Mouse (Mus musculus) left cerebral cortex, postnatal 25 days (tissue): ENCODE data around the gene Asb1. TPM values are rescaled to one million over a fixed set of nuclear protein-coding genes. Genes with fewer than 3 reads are reported as not detected.

Source experiments
- DNase-seq, 2 experiments: peaks; one replicate each; pipeline ENCODE4 v3.0.0; 2022; ENCODE audit warnings: low spot score in 2 of 2, mixed read lengths in 1 of 2
- intact Hi-C: fragments of 180-260 bp; cut with DNase I; formaldehyde crosslinking; loops from one replicate; pipeline ENCODE4 v1.15.1; 2025
- total RNA-seq, 2 experiments: library from RNA; stranded (reverse); gene quantifications; 2 replicates each; pipeline ENCODE4 v1.2.3; 2021

Asb1 gene
- total RNA-seq, 2 experiments from 2014 or later: 41.7 to 42.4 TPM

- no peak for DNase-seq
- intact Hi-C loops: no loop called here
Observed at GRCm38 (mm10) chr1:91541042-91541592, 773 bp downstream of the Asb1 start.

- no peak for DNase-seq
- intact Hi-C loops: no loop called here
Observed at GRCm38 (mm10) chr1:91543974-91544373, 3.6 kb downstream of the Asb1 start.

- DNase-seq: no peak
- intact Hi-C loops: no loop called here
Observed at GRCm38 (mm10) chr1:91545226-91545625, 4.9 kb downstream of the Asb1 start.

GRCm38 (mm10) chr1:91547567-91547966, 7.2 kb downstream of the Asb1 start:
- intact Hi-C loops: no loop called here
- no peak for DNase-seq

GRCm38 (mm10) chr1:91549073-91549472, 8.7 kb downstream of the Asb1 start:
- intact Hi-C loops: no loop called here
- no peak for DNase-seq

- intact Hi-C loops: no loop called here
- DNase-seq: no peak
Observed at GRCm38 (mm10) chr1:91557099-91557498, 16.8 kb downstream of the Asb1 start.

GRCm38 (mm10) chr1:91561226-91561625, 20.9 kb downstream of the Asb1 start:
- intact Hi-C loops: no loop called here
- DNase-seq: no peak

GRCm38 (mm10) chr1:91562977-91563590, 22.7 kb downstream of the Asb1 start:
- DNase-seq: no peak
- intact Hi-C loops: no loop called here

GRCm38 (mm10) chr1:91564004-91564403, 23.7 kb downstream of the Asb1 start:
- intact Hi-C loops: no loop called here
- no peak for DNase-seq

GRCm38 (mm10) chr1:91564598-91564997, 24.3 kb downstream of the Asb1 start:
- no peak for DNase-seq
- intact Hi-C loops: no loop called here

GRCm38 (mm10) chr1:91567269-91567668, 26.9 kb downstream of the Asb1 start:
- intact Hi-C loops: no loop called here
- DNase-seq: no peak

- DNase-seq: no peak
- intact Hi-C loops: loop anchor here (10.0 kb wide), 1 partner anchor 302 kb away; no protein-coding TSS in a partner anchor
Observed at GRCm38 (mm10) chr1:91572458-91572857, 32.1 kb downstream of the Asb1 start.

- DNase-seq: peak; percentile 46 to 71
- intact Hi-C loops: loop anchor here (1.0 to 10.0 kb wide), 2 partner anchors 181 to 301 kb away; no protein-coding TSS in a partner anchor
Observed at GRCm38 (mm10) chr1:91574208-91574607, 33.9 kb downstream of the Asb1 start.

GRCm38 (mm10) chr1:91577883-91578517, 37.7 kb downstream of the Asb1 start:
- no peak for DNase-seq
- intact Hi-C loops: loop anchor here (10.0 kb wide), 1 partner anchor 297 kb away; no protein-coding TSS in a partner anchor

GRCm38 (mm10) chr1:91580503-91580902, 40.2 kb downstream of the Asb1 start:
- intact Hi-C loops: no loop called here
- DNase-seq: no peak

GRCm38 (mm10) chr1:91581206-91581605, 40.9 kb downstream of the Asb1 start:
- intact Hi-C loops: no loop called here
- DNase-seq: no peak

GRCm38 (mm10) chr1:91584969-91585835, 44.9 kb downstream of the Asb1 start:
- DNase-seq: no peak
- intact Hi-C loops: no loop called here

- intact Hi-C loops: no loop called here
Observed at GRCm38 (mm10) chr1:91589738-91590137, 49.4 kb downstream of the Asb1 start.

GRCm38 (mm10) chr1:91595521-91596020, 55.2 kb downstream of the Asb1 start:
- intact Hi-C loops: loop anchor here (2.0 kb wide), 1 partner anchor 109 kb away; no protein-coding TSS in a partner anchor
- DNase-seq: no peak

More at GRCm38 (mm10) chr1:91589738-91590137, 49.4 kb downstream of the Asb1 start:
- DNase-seq: no peak

GRCm38 (mm10) chr1:91597611-91598010, 57.3 kb downstream of the Asb1 start:
- DNase-seq: peak; percentile 47 to 92
- intact Hi-C loops: loop anchor here (2.0 kb wide), 1 partner anchor 107 kb away; no protein-coding TSS in a partner anchor
